Mouse (Mus musculus) neural tube, embryonic 11.5 days (tissue): ENCODE measurements at regions not wholly inside any gene's neighbourhood (a gene's known extent, or its start where the extent isn't known, plus 50 kb on each side); places are given as distances from the start of the nearest gene placed in this dataset.
"Not testable (repeated sequence)": the region's sequence is repeated elsewhere in the genome, so short reads cannot be mapped to it uniquely, and the experiment has no call there.

ENCODE experiments used
- ATAC-seq: fragments of 200-750 bp; cut with Nextera tagmentation; 2 replicates; pipeline ENCODE4 v1.8.0; 2017; ENCODE audit warnings: moderate number of reproducible peaks, mild to moderate bottlenecking, moderate TSS enrichment, moderate library complexity; ENCODE audit not compliant: insufficient read depth, low FRiP score, low TSS enrichment
- DNase-seq: peaks from one replicate; pipeline ENCODE4 v3.0.0-alpha.2; 2015; ENCODE audit warnings: low spot score
- H3K27ac ChIP-seq: fragments of 300-500 bp; sonication (generic); 2 replicates; pipeline ENCODE4 v1.5.1; 2014; ENCODE audit warnings: low read depth, mild to moderate bottlenecking, low read length
- H3K27me3 ChIP-seq: fragments of 300-500 bp; sonication (generic); 2 replicates; pipeline ENCODE4 v1.6.1; 2014; ENCODE audit warnings: mild to moderate bottlenecking, low read length, mixed read lengths; ENCODE audit not compliant: control insufficient read depth, insufficient read depth
- H3K36me3 ChIP-seq: fragments of 300-500 bp; sonication (generic); 2 replicates; pipeline ENCODE4 v1.6.1; 2014; ENCODE audit warnings: mild to moderate bottlenecking, low read length, moderate library complexity, mixed read lengths; ENCODE audit not compliant: control insufficient read depth, insufficient read depth
- H3K4me1 ChIP-seq: fragments of 300-500 bp; sonication (generic); 2 replicates; pipeline ENCODE4 v1.6.1; 2014; ENCODE audit warnings: low read length, mixed read lengths; ENCODE audit not compliant: control insufficient read depth, insufficient read depth
- H3K4me2 ChIP-seq: fragments of 300-500 bp; sonication (generic); 2 replicates; pipeline ENCODE4 v1.6.1; 2014; ENCODE audit warnings: low read depth, mild to moderate bottlenecking, moderate library complexity
- H3K4me3 ChIP-seq: fragments of 300-500 bp; sonication (generic); 2 replicates; pipeline ENCODE4 v1.5.1; 2014; ENCODE audit warnings: low read depth, low read length
- H3K9ac ChIP-seq: fragments of 300-500 bp; sonication (generic); 2 replicates; pipeline ENCODE4 v1.6.1; 2014; ENCODE audit warnings: mild to moderate bottlenecking, low read length
- H3K9me3 ChIP-seq: fragments of 300-500 bp; sonication (generic); 2 replicates; pipeline ENCODE4 v1.6.1; 2016; ENCODE audit warnings: low read length; ENCODE audit not compliant: control insufficient read depth
- WGBS: fragments of 180-500 bp; shearing (Covaris S2); extraction: QIAGEN DNeasy Blood & Tissue Kit; methylation state at CpG from one replicate; pipeline ENCODE4 v1.1.7; 2014; 5-methylcytosine and 5-hydroxymethylcytosine counted together

GRCm38 (mm10) chr13:74563483-74564330 is 69.9 kb upstream of the Zfp825 start:
- 2% methylated on average over 27 of the region's 27 CpGs for WGBS

GRCm38 (mm10) chr13:74564331-74564727 is 70.5 kb upstream of the Zfp825 start:
- not testable (repeated sequence) for H3K4me1 ChIP-seq, H3K27me3 ChIP-seq, DNase-seq, H3K27ac ChIP-seq, ATAC-seq, H3K9me3 ChIP-seq, H3K36me3 ChIP-seq
- 17% methylated on average over 2 of the region's 2 CpGs for WGBS
- peak overlapping the region; percentile 50 for H3K4me3 ChIP-seq
- H3K9ac ChIP-seq, result peak overlapping the region; percentile 53
- H3K4me2 ChIP-seq, result peak overlapping the region; percentile 58

More at GRCm38 (mm10) chr13:74563483-74564330, 69.9 kb upstream of the Zfp825 start:
- not testable (repeated sequence) for H3K36me3 ChIP-seq, H3K27me3 ChIP-seq, H3K9me3 ChIP-seq, H3K4me1 ChIP-seq
- H3K9ac ChIP-seq, result peak overlapping the region; percentile 53
- DNase-seq (peak; percentile 80), ATAC-seq (peak; percentile 98)
- H3K4me2 ChIP-seq, result peak overlapping the region; percentile 58
- H3K27ac ChIP-seq, result 0 out of 2 replicates have a peak overlapping the region, but pooled peaks have one; percentile 39
- H3K4me3 ChIP-seq, result peak overlapping the region; percentile 50

GRCm38 (mm10) chr13:74569967-74570366 is 69.4 kb upstream of the Erap1 start:
- H3K4me1 ChIP-seq, H3K27ac ChIP-seq, H3K36me3 ChIP-seq, H3K27me3 ChIP-seq, H3K9ac ChIP-seq, H3K4me3 ChIP-seq, ATAC-seq, H3K9me3 ChIP-seq, H3K4me2 ChIP-seq, DNase-seq: not testable (repeated sequence)
- WGBS, result 58% methylated on average over 4 of the region's 4 CpGs
